8 mouse cellular contexts compared by ENCODE assay signal in the genomic region with DNA sequence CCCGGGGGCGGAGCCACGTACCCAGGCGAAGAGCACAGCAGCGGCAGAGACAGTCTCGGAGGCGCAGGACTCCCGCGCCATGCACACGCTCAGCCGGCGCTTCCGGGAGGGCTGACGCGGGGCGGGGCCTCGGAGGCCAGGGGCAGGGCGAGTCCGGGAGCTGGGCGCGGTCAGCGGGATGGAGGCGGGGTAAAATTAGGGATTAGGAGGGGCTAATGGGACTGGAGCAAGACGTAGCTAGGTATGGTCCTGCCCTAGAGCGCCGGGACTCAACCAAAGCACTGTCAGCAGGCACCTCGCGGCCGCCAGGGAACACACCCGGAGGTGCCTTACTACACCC. TPM values are rescaled to one million over a fixed set of nuclear protein-coding genes. Genes with fewer than 3 reads are reported as not detected.
DNase-seq lines count a peak whose midpoint lies in the region; ATAC-seq lines count a peak whose summit lies in the region.

A gene (minus strand): TSS at position 116 of the 340 bp plus-strand sequence.

- 0 out of 2 replicates have a peak within 1 kb of the TSS, but pooled peaks have one; percentile 27 for H3K27ac ChIP-seq in intestine, embryonic 14.5 days (ENCODE audit: low read depth)
- H3K27ac ChIP-seq in midbrain, embryonic 11.5 days (ENCODE audit: low read depth, low read length), result peak within 1 kb of the TSS; percentile 46; the same call in 1 of the 2 replicates

- H3K4me3 ChIP-seq in intestine, embryonic 14.5 days (ENCODE audit: low read depth, low read length), result peak within 1 kb of the TSS; percentile 83
- peak within 1 kb of the TSS; percentile 60 for H3K4me3 ChIP-seq in midbrain, embryonic 11.5 days (ENCODE audit: low read depth, low read length)

- DNase-seq in layer of hippocampus, adult 11-12 months (ENCODE audit: low spot score), result peak; percentile 87
- no peak for DNase-seq in layer of hippocampus, adult 9-10 months (ENCODE audit: low spot score)
- peak; percentile 95 for DNase-seq in embryo, embryonic 11 days
- DNase-seq in gastrocnemius, postnatal 25 days, result peak; percentile 88
- DNase-seq in intestine, embryonic 14.5 days (ENCODE audit: low spot score), result peak; percentile 92
- peak; percentile 88 to 92 for DNase-seq in left cerebral cortex, postnatal 36 days (ENCODE audit: low spot score in 2 of 2)
- DNase-seq in midbrain, embryonic 11.5 days (ENCODE audit: low spot score, missing footprints), result peak; percentile 98
- peak; percentile 62 for DNase-seq in skeletal muscle tissue, adult 2 months (ENCODE audit: low read depth, low spot score)

- no peaks in the 10 kb centered on the region for H3K36me3 ChIP-seq in intestine, embryonic 14.5 days (ENCODE audit: control insufficient read depth, insufficient read depth, low read length)
- H3K36me3 ChIP-seq in midbrain, embryonic 11.5 days (ENCODE audit: control insufficient read depth, insufficient read depth, low read length), result no peaks in the 10 kb centered on the region

- H3K9ac ChIP-seq in intestine, embryonic 14.5 days (ENCODE audit: low read length), result peak within 1 kb of the TSS; percentile 78
- H3K9ac ChIP-seq in midbrain, embryonic 11.5 days (ENCODE audit: low read length), result peak within 1 kb of the TSS; percentile 75

- no peaks in the 10 kb centered on the region for H3K9me3 ChIP-seq in intestine, embryonic 14.5 days (ENCODE audit: control insufficient read depth, low read length)
- no peaks in the 10 kb centered on the region for H3K9me3 ChIP-seq in midbrain, embryonic 11.5 days (ENCODE audit: control insufficient read depth, low read length)

- peaks cover 6% of the 10 kb centered on the region for H3K4me1 ChIP-seq in intestine, embryonic 14.5 days (replicated peaks; ENCODE audit: control insufficient read depth, insufficient read depth, low read length)
- peaks cover 8% of the 10 kb centered on the region; the same call in 1 of the 2 replicates for H3K4me1 ChIP-seq in midbrain, embryonic 11.5 days (ENCODE audit: control insufficient read depth, insufficient read depth, low read length)

- peak within 1 kb of the TSS; percentile 89 for H3K4me2 ChIP-seq in intestine, embryonic 14.5 days (ENCODE audit: low read length)
- H3K4me2 ChIP-seq in midbrain, embryonic 11.5 days, result peak within 1 kb of the TSS; percentile 74

- intact Hi-C loops in left cerebral cortex, postnatal 36 days (cut with DNase I), result loop anchor here (5.0 kb wide), 1 partner anchor 73 kb away; a partner anchor contains a TSS

- no peaks in the 10 kb centered on the region for H3K27me3 ChIP-seq in intestine, embryonic 14.5 days (replicated peaks; ENCODE audit: control insufficient read depth, insufficient read depth, low read length)
- no peaks in the 10 kb centered on the region; the same call in 1 of the 2 replicates for H3K27me3 ChIP-seq in midbrain, embryonic 11.5 days (ENCODE audit: control insufficient read depth, insufficient read depth, low read length)

- under 1% methylated on average over 30 of the region's 30 CpGs for WGBS in intestine, embryonic 14.5 days
- WGBS in midbrain, embryonic 11.5 days, result 0% methylated on average over 30 of the region's 30 CpGs

- ATAC-seq in intestine, embryonic 14.5 days (replicated peaks; ENCODE audit: low FRiP score, low TSS enrichment, low read depth), result peak; percentile 96
- ATAC-seq in midbrain, embryonic 11.5 days (ENCODE audit: low FRiP score), result peak; percentile 96

RNA-seq across cellular contexts. Expression of the gene that starts here (rescaled TPM):
- total RNA-seq in gastrocnemius, postnatal 25 days (2021), result 1 to 10 TPM; 3.9 to 4.6 TPM
- polyA plus RNA-seq in intestine, embryonic 14.5 days (2014; fragmentation: Nextera tagmentation; extraction: Ambion mirVana), result 16.8 and 17.5 TPM in 2 replicates
- total RNA-seq in left cerebral cortex, postnatal 36 days (2021), result 10 to 100 TPM; 56.4 to 67.6 TPM
- polyA plus RNA-seq in midbrain, embryonic 11.5 days (2014; fragmentation: Nextera tagmentation; extraction: Ambion mirVana), result 14.3 and 15.7 TPM in 2 replicates

Comparison
In these comparisons a context has a peak if more than half of its experiments do, and no peak if none do; other contexts are left out.
1. RNA of the gene that starts here (total RNA-seq): 56.4 to 67.6 TPM in left cerebral cortex, postnatal 36 days; 3.9 to 4.6 TPM in gastrocnemius, postnatal 25 days; every median in the first group is over 10 times any median in the second.